Mouse (Mus musculus): ENCODE results near the gene Pgm2l1. TPM values are rescaled to one million over a fixed set of nuclear protein-coding genes. Genes with fewer than 3 reads are reported as not detected.

Pgm2l1 gene
- total and polyA plus RNA-seq, 3 experiments: 5.7 to 10.5 TPM; not detected in 1

GRCm38 (mm10) chr7:100279803-100280202 is 52.6 kb downstream of the Pgm2l1 start:
- Histone ChIP-seq H3K27me3 (ENCODE audit: control insufficient read depth in 1 of 2, insufficient read depth in 2 of 2, low read length in 2 of 2) (peaks cover 0 to 2% of the 10 kb centered on the region in 2 experiments; a peak in 2 of 4 replicates), H3K9me3 (replicated peaks; ENCODE audit: insufficient read depth, low read length) (no peaks in the 10 kb centered on the region), H3K79me2 (ENCODE audit: control insufficient read depth, insufficient read depth, low read length, poor library complexity) (no peaks in the 10 kb centered on the region), H3K4me3 (ENCODE audit: control insufficient read depth in 1 of 2, insufficient read depth in 1 of 2, low read depth in 2 of 2, low read length in 2 of 2) (no peak overlapping the region), H3K9ac (ENCODE audit: control insufficient read depth, low read depth, low read length, poor library complexity, severe bottlenecking) (no peak overlapping the region), H3K27ac (ENCODE audit: control insufficient read depth, low read depth, low read length) (no peak overlapping the region), H3K36me3 (ENCODE audit: control insufficient read depth in 1 of 2, insufficient read depth in 2 of 2, low read length in 2 of 2) (no peaks in the 10 kb centered on the region), H3K4me1 (ENCODE audit: control insufficient read depth in 1 of 2, insufficient read depth in 2 of 2, low read length in 2 of 2) (no peaks in the 10 kb centered on the region)
- peak; percentile 78 for DNase-seq (ENCODE audit: low read depth, low spot score)
- TF ChIP-seq RAD21 (IDR thresholded peaks at IDR 0.05; ENCODE audit: low read depth, low read length) (peak; percentile 89), SMC3 (IDR thresholded peaks at IDR 0.05; ENCODE audit: low read depth, low read length) (peak; percentile 77), CHD2 (IDR thresholded peaks at IDR 0.05; ENCODE audit: low read length) (no peak), NRF1 (IDR thresholded peaks at IDR 0.05; ENCODE audit: insufficient read depth, low read depth, low read length, poor library complexity, severe bottlenecking) (no peak), HCFC1 (IDR thresholded peaks at IDR 0.05; ENCODE audit: low read depth, low read length) (no peak), ZC3H11A (IDR thresholded peaks at IDR 0.05; ENCODE audit: low read depth, low read length) (peak; percentile 80), CTCF (IDR thresholded peaks at IDR 0.05 in 2 of 3, conservative IDR thresholded peaks at IDR 0.05 in 1 of 3; ENCODE audit: control insufficient read depth in 1 of 3, insufficient read depth in 1 of 3, low read depth in 2 of 3, low read length in 3 of 3, poor library complexity in 1 of 3, severe bottlenecking in 1 of 3) (peak; percentile 31 to 82 (median 68)), MYC (IDR thresholded peaks at IDR 0.05; ENCODE audit: low read depth, low read length) (no peak), GABPA (IDR thresholded peaks at IDR 0.05; ENCODE audit: low read depth, low read length) (no peak), ZNF384 (IDR thresholded peaks at IDR 0.05; ENCODE audit: low read depth, low read length) (no peak)

- Histone ChIP-seq H3K27me3 (ENCODE audit: control insufficient read depth in 1 of 2, insufficient read depth in 2 of 2, low read length in 2 of 2) (peaks cover 0 to 2% of the 10 kb centered on the region in 2 experiments; a peak in 2 of 4 replicates), H3K27ac (ENCODE audit: control insufficient read depth, low read depth, low read length) (no peak overlapping the region), H3K4me1 (ENCODE audit: control insufficient read depth in 1 of 2, insufficient read depth in 2 of 2, low read length in 2 of 2) (no peaks in the 10 kb centered on the region), H3K9me3 (replicated peaks; ENCODE audit: insufficient read depth, low read length) (no peaks in the 10 kb centered on the region), H3K4me3 (ENCODE audit: control insufficient read depth in 1 of 2, insufficient read depth in 1 of 2, low read depth in 2 of 2, low read length in 2 of 2) (no peak overlapping the region), H3K79me2 (ENCODE audit: control insufficient read depth, insufficient read depth, low read length, poor library complexity) (no peaks in the 10 kb centered on the region), H3K9ac (ENCODE audit: control insufficient read depth, low read depth, low read length, poor library complexity, severe bottlenecking) (no peak overlapping the region), H3K36me3 (ENCODE audit: control insufficient read depth in 1 of 2, insufficient read depth in 2 of 2, low read length in 2 of 2) (no peaks in the 10 kb centered on the region)
- TF ChIP-seq RCOR1 (IDR thresholded peaks at IDR 0.05; ENCODE audit: low read depth, low read length) (no peak), ETS1 (IDR thresholded peaks at IDR 0.05; ENCODE audit: low read depth, low read length) (no peak), POLR2A (IDR thresholded peaks at IDR 0.05; ENCODE audit: control insufficient read depth in 1 of 2, insufficient read depth in 1 of 2, low read depth in 1 of 2, low read length in 2 of 2, poor library complexity in 1 of 2) (no peak), HCFC1 (IDR thresholded peaks at IDR 0.05; ENCODE audit: low read depth, low read length) (no peak), ZMIZ1 (IDR thresholded peaks at IDR 0.05; ENCODE audit: low read depth, low read length) (no peak), MEF2A (IDR thresholded peaks at IDR 0.05; ENCODE audit: extremely low read depth, insufficient replicate concordance, low read depth, low read length, poor library complexity, severe bottlenecking) (no peak), E2F4 (IDR thresholded peaks at IDR 0.05; ENCODE audit: borderline replicate concordance, low read depth, low read length) (no peak), RAD21 (IDR thresholded peaks at IDR 0.05; ENCODE audit: low read depth, low read length) (no peak), JUND (IDR thresholded peaks at IDR 0.05; ENCODE audit: low read depth, low read length) (no peak), POLR2AphosphoS5 (IDR thresholded peaks at IDR 0.05; ENCODE audit: borderline replicate concordance, low read depth, low read length) (no peak), ZC3H11A (IDR thresholded peaks at IDR 0.05; ENCODE audit: low read depth, low read length) (no peak), UBTF (IDR thresholded peaks at IDR 0.05; ENCODE audit: borderline replicate concordance, insufficient read depth, low read depth, low read length) (no peak), MYC (IDR thresholded peaks at IDR 0.05; ENCODE audit: low read depth, low read length) (no peak), CTCF (IDR thresholded peaks at IDR 0.05 in 2 of 3, conservative IDR thresholded peaks at IDR 0.05 in 1 of 3; ENCODE audit: control insufficient read depth in 1 of 3, insufficient read depth in 1 of 3, low read depth in 2 of 3, low read length in 3 of 3, poor library complexity in 1 of 3, severe bottlenecking in 1 of 3) (no peak), TCF12 (IDR thresholded peaks at IDR 0.05; ENCODE audit: low read depth, low read length) (no peak), BHLHE40 (IDR thresholded peaks at IDR 0.05; ENCODE audit: borderline replicate concordance, low read depth, low read length) (no peak), USF2 (IDR thresholded peaks at IDR 0.05; ENCODE audit: borderline replicate concordance in 1 of 2, insufficient read depth in 1 of 2, low read depth in 1 of 2, low read length in 2 of 2) (no peak), TBP (IDR thresholded peaks at IDR 0.05; ENCODE audit: low read depth, low read length) (no peak), POLR2AphosphoS2 (IDR thresholded peaks at IDR 0.05; ENCODE audit: low read length) (no peak), GABPA (IDR thresholded peaks at IDR 0.05; ENCODE audit: low read depth, low read length) (no peak)
- no peak for DNase-seq (ENCODE audit: low read depth, low spot score)
Measured at GRCm38 (mm10) chr7:100281596-100281995, 54.4 kb downstream of the Pgm2l1 start.

Measured in MEL (cell line).